Mouse (Mus musculus) midbrain, embryonic 14.5 days (tissue): ENCODE measurements around the gene Gadl1. TPM values are rescaled to one million over a fixed set of nuclear protein-coding genes. Genes with fewer than 3 reads are reported as not detected.

Source experiments
- ATAC-seq: fragments of 200-750 bp; cut with Nextera tagmentation; 2 replicates; pipeline ENCODE4 v1.8.0; 2017; ENCODE audit warnings: moderate number of reproducible peaks, moderate library complexity; ENCODE audit not compliant: low FRiP score, low TSS enrichment
- DNase-seq: peaks from one replicate; pipeline ENCODE4 v3.0.0-alpha.2; 2015
- H3K27ac ChIP-seq: fragments of 300-500 bp; sonication (generic); replicated peaks from 2 replicates; pipeline ENCODE4 v1.5.1; 2014; ENCODE audit warnings: mild to moderate bottlenecking, low read depth, low read length, moderate library complexity
- H3K27me3 ChIP-seq: fragments of 300-500 bp; sonication (generic); 2 replicates; pipeline ENCODE4 v1.6.1; 2014; ENCODE audit warnings: low read length, control low read depth, mixed read lengths; ENCODE audit not compliant: control insufficient read depth, insufficient read depth
- H3K36me3 ChIP-seq: fragments of 300-500 bp; sonication (generic); 2 replicates; pipeline ENCODE4 v1.6.1; 2014; ENCODE audit warnings: low read length, control low read depth; ENCODE audit not compliant: control insufficient read depth, insufficient read depth
- H3K4me1 ChIP-seq: fragments of 300-500 bp; sonication (generic); 2 replicates; pipeline ENCODE4 v1.6.1; 2014; ENCODE audit warnings: mild to moderate bottlenecking, antibody characterized with exemption, low read length, control low read depth; ENCODE audit not compliant: control insufficient read depth, insufficient read depth
- H3K4me2 ChIP-seq: fragments of 300-500 bp; sonication (generic); 2 replicates; pipeline ENCODE4 v1.6.1; 2014; ENCODE audit warnings: mild to moderate bottlenecking, low read length, moderate library complexity
- H3K4me3 ChIP-seq: fragments of 300-500 bp; sonication (generic); replicated peaks from 2 replicates; pipeline ENCODE4 v1.5.1; 2014; ENCODE audit warnings: low read depth, low read length
- H3K9ac ChIP-seq: fragments of 300-500 bp; sonication (generic); replicated peaks from 2 replicates; pipeline ENCODE4 v1.6.1; 2014; ENCODE audit warnings: mild to moderate bottlenecking, low read length, moderate library complexity
- H3K9me3 ChIP-seq: fragments of 300-500 bp; sonication (generic); 2 replicates; pipeline ENCODE4 v1.6.1; 2016; ENCODE audit warnings: low read length, control low read depth, mixed read lengths; ENCODE audit not compliant: control insufficient read depth
- WGBS: fragments of 180-500 bp; shearing (Covaris S2); extraction: QIAGEN DNeasy Blood & Tissue Kit; methylation state at CpG from one replicate; pipeline ENCODE4 v1.1.7; 2014; 5-methylcytosine and 5-hydroxymethylcytosine counted together
- polyA plus RNA-seq: library from polyadenylated mRNA; unstranded; fragments of >200 nt; fragmentation: Nextera tagmentation; extraction: Ambion mirVana; gene quantifications from 2 replicates; pipeline ENCODE4 v1.2.1, GENCODE M21; 2014

The Gadl1 gene
- polyA plus RNA-seq: 0.13 and 0.32 TPM in 2 replicates

DNA sequence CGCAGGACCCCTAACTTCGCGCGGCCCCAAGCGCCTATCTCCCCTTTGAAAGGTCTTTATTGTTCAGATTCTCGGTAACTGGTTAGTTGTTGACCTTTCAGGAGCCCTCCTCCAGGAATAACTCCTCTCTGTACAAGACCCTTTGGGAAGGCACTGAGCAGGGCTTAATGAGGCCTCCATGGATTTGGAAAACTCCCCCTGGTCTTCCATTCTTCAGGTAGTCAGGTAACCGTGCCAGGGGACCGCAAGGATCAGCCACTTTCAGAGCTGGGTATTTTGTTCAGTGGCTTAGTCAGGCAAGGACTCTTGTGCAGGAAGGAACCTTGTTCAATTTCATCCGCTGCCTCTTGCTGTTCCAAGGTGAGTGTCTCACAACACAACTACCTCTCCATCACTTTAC lies at the start of gene Gadl1:
TSS of gene Gadl1 (plus strand) at position 301 of the 400 bp plus-strand sequence.
- H3K4me3 ChIP-seq: no peak within 1 kb of the TSS
- H3K4me1 ChIP-seq: no peaks in the 10 kb centered on the region
- no peak within 1 kb of the TSS for H3K4me2 ChIP-seq
- no peaks in the 10 kb centered on the region for H3K27me3 ChIP-seq
- DNase-seq (no peak), ATAC-seq (no peak)
- H3K9ac ChIP-seq: no peak within 1 kb of the TSS
- H3K36me3 ChIP-seq: no peaks in the 10 kb centered on the region
- H3K27ac ChIP-seq: no peak within 1 kb of the TSS
- WGBS: 73% methylated on average over 9 of the region's 9 CpGs
- H3K9me3 ChIP-seq: no peaks in the 10 kb centered on the region

DNA sequence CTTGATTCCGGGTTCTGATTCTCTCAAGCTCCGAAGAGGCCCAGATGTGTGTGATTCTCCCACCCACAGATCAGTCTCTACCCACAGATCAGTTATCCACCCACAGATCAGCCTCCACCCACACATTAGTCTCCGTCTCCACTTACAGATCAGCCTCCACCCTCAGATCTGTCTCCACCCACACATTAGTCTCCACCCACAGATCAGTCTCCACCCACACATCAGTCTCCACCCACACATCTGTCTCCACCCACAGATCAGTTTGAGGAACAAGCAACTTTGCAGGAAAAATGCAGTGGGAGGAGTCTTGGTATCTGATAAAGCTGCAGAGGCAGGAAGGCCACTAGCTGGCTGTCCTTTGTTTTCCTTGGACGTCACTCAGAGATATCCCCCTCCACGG lies 46.5 kb upstream of the Gadl1 start:
- H3K36me3 ChIP-seq: no peaks in the 10 kb centered on the region
- no peaks in the 10 kb centered on the region for H3K9me3 ChIP-seq
- WGBS: 70% methylated on average over 5 of the region's 5 CpGs
- H3K4me3 ChIP-seq: no peak overlapping the region
- no peak overlapping the region for H3K9ac ChIP-seq
- H3K27ac ChIP-seq: no peak overlapping the region
- ATAC-seq (no peak), DNase-seq (no peak)
- H3K4me2 ChIP-seq: no peak overlapping the region
- H3K27me3 ChIP-seq: no peaks in the 10 kb centered on the region
- no peaks in the 10 kb centered on the region for H3K4me1 ChIP-seq

DNA sequence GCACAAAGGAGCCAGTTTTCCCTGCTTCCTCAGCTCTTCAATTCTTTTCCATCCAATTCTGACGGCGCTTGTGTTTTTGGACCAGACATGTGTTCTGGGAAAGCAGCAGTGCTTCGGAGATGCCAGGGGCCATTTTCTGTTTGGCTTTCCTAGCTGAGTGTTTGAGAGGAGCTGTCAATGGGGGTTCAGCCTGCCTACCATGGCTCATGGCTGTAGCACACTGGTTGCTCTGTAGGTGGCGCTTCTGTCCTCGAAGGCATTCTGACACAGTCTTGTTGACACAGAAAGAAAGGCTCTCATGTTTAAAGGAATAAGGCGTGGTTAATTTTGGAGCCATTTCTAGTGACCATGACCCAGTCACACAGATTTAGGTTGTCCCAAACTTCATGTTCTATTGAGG lies 45.9 kb upstream of the Gadl1 start:
- DNase-seq: no peak
- Histone ChIP-seq H3K27me3 (no peaks in the 10 kb centered on the region), H3K27ac (no peak overlapping the region), H3K9me3 (no peaks in the 10 kb centered on the region), H3K36me3 (no peaks in the 10 kb centered on the region), H3K4me2 (no peak overlapping the region), H3K4me3 (no peak overlapping the region), H3K4me1 (no peaks in the 10 kb centered on the region), H3K9ac (no peak overlapping the region)
- no peak for ATAC-seq
- WGBS: 75% methylated on average over 6 of the region's 6 CpGs

DNA sequence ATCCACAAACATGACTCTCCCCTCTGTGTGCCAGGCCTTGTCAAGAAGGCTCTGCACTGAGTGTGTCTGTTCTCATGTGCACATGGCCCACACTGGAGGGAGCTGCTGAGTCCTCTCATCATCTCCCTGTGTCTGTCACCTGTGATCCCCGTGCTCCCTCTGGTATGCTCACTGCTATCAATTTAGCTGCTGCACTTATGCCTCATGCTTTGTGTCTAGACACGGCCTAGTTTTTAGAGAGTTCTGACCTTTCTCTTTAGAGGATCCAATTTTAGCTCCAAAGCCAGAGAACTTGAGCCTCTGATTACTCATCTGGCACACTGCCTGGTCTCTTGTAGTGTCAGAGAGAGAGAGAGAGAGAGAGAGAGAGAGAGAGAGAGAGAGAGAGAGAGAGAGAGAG lies 42.0 kb upstream of the Gadl1 start:
- peak; percentile 25 for DNase-seq
- 66% methylated on average over 2 of the region's 2 CpGs for WGBS
- no peak overlapping the region for H3K27ac ChIP-seq

DNA sequence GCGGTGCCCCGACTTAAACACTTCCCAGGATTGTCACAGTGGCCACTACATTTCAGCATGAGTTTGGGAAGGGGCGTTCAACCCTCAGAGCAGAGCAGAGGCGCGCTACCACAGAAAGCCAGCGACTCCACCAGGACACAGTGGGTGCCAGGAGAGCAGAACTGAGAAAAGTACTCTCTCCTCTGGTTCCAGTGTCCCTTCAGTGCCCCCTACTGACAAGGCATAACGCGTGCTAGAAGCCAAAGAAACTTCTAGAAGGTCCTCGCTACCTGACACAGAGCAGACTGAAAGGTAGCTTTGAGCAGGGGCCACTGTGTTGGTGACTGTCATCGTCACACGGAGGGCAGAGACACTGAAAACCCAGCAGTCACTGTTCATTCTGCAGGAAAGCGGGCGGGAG lies 39.1 kb upstream of the Gadl1 start:
- Histone ChIP-seq H3K4me1 (no peaks in the 10 kb centered on the region), H3K9me3 (no peaks in the 10 kb centered on the region), H3K9ac (no peak overlapping the region), H3K36me3 (no peaks in the 10 kb centered on the region), H3K4me2 (no peak overlapping the region), H3K27me3 (no peaks in the 10 kb centered on the region), H3K4me3 (no peak overlapping the region), H3K27ac (no peak overlapping the region)
- ATAC-seq: no peak
- DNase-seq: peak; percentile 20
- 88% methylated on average over 13 of the region's 13 CpGs for WGBS

More for the DNA sequence above, 42.0 kb upstream of the Gadl1 start:
- Histone ChIP-seq H3K4me3 (no peak overlapping the region), H3K4me1 (no peaks in the 10 kb centered on the region), H3K9ac (no peak overlapping the region), H3K9me3 (no peaks in the 10 kb centered on the region), H3K36me3 (no peaks in the 10 kb centered on the region), H3K27me3 (no peaks in the 10 kb centered on the region), H3K4me2 (no peak overlapping the region)
- no peak for ATAC-seq

DNA sequence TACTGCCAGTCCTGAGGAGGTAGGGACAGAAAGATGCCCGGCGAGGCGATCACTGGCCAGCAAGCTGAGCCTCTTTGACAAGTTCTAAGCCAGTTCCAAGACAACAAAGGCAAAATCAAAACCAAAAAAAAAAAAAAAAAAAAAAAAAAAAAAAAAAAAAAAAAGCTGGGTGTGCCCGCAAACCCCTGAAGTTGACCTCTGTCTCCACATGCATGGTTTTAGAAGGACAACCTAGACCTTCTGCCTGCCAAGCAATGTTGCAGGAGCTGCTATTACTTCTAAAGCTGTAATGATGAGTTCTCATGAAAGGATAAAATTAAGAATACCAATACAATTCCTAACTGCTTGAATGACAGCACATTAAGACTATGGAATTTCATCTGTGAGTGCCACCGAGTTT lies 38.6 kb upstream of the Gadl1 start:
- Histone ChIP-seq H3K27me3 (no peaks in the 10 kb centered on the region), H3K4me1 (no peaks in the 10 kb centered on the region), H3K9me3 (no peaks in the 10 kb centered on the region), H3K4me2 (no peak overlapping the region), H3K27ac (no peak overlapping the region), H3K36me3 (no peaks in the 10 kb centered on the region), H3K9ac (no peak overlapping the region), H3K4me3 (no peak overlapping the region)
- WGBS: 92% methylated on average over 5 of the region's 5 CpGs
- ATAC-seq (no peak), DNase-seq (no peak)

DNA sequence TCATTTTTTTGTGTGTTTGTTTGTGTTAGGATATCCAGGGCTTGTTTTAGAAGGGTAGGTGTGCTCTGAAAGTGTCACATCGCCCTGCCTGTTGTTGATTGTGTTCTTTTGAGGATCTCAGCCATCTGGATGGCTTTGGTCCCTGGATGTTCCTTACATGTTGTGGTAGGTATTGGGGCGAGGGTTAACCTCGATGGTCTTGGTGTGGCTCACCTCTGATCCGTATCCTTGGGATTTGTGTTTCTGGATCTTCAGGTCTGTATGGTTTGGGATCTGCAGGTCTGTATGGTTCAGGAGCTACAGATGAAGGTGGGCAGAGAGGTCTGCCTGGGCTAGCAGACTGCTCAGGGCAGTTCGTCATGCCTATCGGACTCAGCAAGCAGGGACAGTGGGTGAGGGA lies 28.8 kb upstream of the Gadl1 start:
- WGBS: 88% methylated on average over 6 of the region's 6 CpGs
- Histone ChIP-seq H3K9ac (no peak overlapping the region), H3K4me1 (no peaks in the 10 kb centered on the region), H3K36me3 (no peaks in the 10 kb centered on the region), H3K4me3 (no peak overlapping the region), H3K27ac (no peak overlapping the region), H3K27me3 (no peaks in the 10 kb centered on the region), H3K9me3 (no peaks in the 10 kb centered on the region), H3K4me2 (no peak overlapping the region)
- DNase-seq (no peak), ATAC-seq (no peak)

DNA sequence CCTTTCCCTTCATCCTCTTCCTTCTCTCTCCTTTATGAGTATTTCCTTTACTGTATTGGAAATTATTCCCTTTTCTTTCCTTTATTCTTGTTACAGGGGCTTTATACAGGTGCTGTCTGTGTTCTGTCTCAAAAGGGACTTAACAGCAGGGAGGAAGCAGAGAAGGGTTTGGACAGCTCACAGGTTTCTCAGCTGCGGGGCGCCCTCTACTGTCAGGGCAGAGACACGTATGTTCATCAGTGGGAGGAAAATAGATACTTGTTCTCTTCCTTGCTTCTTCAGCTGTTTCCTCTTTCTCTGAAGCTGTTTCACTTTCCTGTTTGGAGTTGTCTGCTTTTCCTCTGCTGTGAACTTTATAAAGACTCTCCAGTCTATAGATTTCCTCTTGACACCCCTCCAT lies 28.1 kb upstream of the Gadl1 start:
- H3K4me3 ChIP-seq: no peak overlapping the region
- no peaks in the 10 kb centered on the region for H3K4me1 ChIP-seq
- H3K27me3 ChIP-seq: no peaks in the 10 kb centered on the region
- ATAC-seq: no peak
- DNase-seq: no peak
- no peak overlapping the region for H3K27ac ChIP-seq
- H3K36me3 ChIP-seq: no peaks in the 10 kb centered on the region
- WGBS: 96% methylated on average over 3 of the region's 3 CpGs
- H3K9me3 ChIP-seq: no peaks in the 10 kb centered on the region
- H3K9ac ChIP-seq: no peak overlapping the region
- no peak overlapping the region for H3K4me2 ChIP-seq

DNA sequence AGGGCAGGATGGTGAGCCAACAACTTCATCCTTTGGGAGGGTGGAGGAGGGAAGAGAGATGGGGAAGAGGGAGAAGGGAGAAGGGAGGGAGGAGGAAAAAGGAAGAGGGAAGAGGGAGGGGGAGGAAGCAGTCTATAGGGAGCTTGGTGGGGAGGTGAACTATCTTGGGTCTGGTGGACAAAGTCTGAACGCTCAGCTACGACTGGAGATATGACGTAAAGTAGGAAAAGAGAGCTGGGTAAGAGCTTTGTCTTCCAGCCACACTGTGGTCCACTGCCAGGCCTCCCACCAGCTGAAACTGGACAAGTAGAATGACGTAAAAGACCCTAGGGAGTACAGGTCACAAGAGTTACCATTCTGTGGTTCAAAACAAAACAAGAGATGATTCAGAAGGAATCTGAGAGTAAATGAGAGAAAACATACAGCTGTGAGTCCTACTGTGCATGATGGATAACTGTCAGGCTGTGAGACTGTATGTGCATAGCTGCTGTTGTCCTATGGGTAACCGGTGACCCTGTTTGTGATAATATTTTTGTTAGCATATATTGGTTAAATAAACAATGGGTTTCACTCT lies 26.5 kb upstream of the Gadl1 start:
- no peak overlapping the region for H3K9ac ChIP-seq
- WGBS: 87% methylated on average over 5 of the region's 5 CpGs
- H3K36me3 ChIP-seq: no peaks in the 10 kb centered on the region
- no peak overlapping the region for H3K4me2 ChIP-seq
- no peaks in the 10 kb centered on the region for H3K4me1 ChIP-seq
- no peaks in the 10 kb centered on the region for H3K9me3 ChIP-seq
- H3K4me3 ChIP-seq: no peak overlapping the region
- no peak overlapping the region for H3K27ac ChIP-seq
- ATAC-seq (no peak), DNase-seq (no peak)
- no peaks in the 10 kb centered on the region for H3K27me3 ChIP-seq
